Mouse (Mus musculus) R1 (cell line): ENCODE results near the gene Mpz.

Source experiments
- DNase-seq: peaks from one replicate; pipeline ENCODE4 v3.0.0-alpha.2; 2018; ENCODE audit warnings: low read depth, low spot score

Mpz gene

DNA sequence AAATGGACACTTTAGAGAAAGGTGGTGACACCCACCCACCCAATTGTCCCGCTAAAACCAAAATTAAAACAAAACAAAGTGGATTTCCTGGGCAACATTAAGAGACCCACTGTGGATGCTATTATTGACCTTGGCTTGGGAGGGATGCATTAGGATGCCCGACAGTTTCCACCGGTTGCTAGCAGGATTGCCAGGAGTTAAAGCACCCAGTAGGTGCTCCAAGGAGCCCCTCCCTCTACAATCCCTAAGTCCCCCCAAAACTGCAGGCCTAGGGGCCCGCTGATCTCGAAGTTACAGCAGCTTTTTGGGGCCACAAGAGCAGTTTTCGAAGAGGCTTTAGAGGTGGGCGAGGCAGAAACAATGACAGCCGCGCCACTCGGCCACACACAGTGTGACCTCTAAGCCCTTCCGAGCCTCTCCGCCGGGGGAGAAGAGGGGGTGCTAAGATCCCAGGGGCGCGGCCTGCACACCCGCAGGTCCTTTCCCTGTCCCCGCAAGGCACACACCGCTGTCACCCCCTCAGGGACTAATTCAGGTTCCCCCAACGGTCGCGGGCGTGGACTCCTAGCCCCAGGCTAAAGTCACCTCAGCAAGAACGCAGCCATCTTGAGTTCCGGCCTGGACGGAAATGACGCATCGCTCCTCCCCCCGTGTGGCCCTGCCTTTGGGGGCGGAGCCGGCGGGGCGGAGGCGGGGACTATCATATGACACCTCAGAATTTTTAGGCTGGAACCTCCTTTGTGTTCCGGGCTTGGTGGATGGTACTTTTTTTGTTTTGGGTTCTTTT is at the start of gene Mpz, which contains the start of gene Sdhc:
Mpz (plus strand) TSS at position 738 of the 787 bp plus-strand sequence.
Sdhc (minus strand) TSS at position 630 of the 787 bp plus-strand sequence.
- DNase-seq: peak; percentile 95

DNA sequence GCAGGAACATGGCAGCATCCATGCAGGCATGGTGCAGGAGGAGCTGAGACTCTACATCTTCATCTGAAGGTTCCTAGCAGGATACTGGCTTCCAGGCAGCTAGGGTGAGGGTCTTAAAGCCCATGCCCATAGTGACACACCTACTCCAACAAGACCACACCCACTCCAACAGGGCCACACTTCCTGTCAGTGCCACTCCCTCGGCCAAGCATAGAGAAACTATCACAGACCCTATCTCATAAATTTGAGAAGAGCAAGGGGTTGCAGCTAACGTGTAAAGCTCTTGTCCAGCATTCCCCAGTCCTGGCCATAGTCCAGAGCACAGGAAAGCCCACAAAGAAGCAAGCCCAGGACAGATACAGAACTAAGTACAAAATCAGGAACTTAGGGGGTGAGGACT is 49.5 kb upstream of the Mpz start:
- DNase-seq: no peak

DNA sequence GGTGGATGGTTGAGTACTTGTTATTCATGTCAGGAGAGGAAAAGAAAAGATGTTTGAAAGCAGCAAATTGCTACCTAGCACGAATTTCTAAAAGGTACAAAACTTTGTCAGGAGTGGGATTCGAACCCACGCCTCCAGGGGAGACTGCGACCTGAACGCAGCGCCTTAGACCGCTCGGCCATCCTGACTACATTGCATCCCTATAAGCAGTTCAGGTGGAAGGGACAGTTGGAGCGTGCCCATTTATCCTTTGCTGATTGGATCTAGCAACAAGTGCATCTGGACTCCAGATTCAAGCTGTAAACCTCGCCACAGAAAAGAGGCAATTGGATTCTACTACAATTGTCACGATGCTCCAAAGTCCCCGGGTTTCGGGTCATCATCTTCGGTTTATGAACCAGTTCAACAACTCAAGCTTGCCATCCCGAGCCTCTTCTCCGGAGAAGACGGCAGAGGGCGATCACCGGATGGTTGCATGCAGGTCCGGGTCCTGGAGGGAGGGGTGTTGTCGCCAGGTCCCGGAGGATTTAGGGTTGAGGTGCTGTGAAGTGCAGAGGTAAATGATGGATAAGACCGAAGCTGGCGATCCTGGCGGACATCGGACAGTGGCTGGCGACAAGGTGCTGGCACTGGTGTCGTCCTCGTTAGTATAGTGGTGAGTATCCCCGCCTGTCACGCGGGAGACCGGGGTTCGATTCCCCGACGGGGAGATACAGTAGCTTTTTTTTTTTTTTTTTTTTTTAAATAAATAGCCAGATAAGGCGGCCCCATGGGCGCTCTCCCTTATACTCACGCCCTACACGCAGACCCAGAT is 48.6 kb upstream of the Mpz start:
- DNase-seq: peak; percentile 82

DNA sequence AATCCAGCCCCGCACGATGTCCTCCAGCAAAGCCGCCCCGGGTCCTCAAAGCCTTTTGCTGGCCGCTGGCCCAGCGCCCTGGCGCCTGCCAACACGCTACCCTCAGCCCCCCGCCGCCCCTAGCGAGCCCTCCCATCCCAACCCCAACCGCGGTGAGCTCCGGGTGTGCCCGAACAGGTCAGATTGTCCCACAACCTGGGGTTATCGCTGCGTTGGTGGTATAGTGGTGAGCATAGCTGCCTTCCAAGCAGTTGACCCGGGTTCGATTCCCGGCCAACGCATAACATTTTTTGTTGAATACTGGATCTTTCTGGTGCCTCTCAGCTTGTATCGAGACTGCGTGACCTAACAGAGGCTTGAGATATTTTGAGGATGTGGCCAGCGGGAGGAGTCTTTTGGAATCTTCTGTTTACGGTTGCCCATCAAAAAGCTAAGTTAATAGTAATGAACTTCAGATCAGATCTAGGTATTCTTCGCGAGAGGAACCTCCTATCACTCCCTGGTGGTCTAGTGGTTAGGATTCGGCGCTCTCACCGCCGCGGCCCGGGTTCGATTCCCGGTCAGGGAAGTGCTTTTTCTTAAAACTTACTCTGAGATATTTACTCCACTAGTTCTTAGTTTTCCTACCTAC is 47.8 kb upstream of the Mpz start:
- peak; percentile 94 for DNase-seq

DNA sequence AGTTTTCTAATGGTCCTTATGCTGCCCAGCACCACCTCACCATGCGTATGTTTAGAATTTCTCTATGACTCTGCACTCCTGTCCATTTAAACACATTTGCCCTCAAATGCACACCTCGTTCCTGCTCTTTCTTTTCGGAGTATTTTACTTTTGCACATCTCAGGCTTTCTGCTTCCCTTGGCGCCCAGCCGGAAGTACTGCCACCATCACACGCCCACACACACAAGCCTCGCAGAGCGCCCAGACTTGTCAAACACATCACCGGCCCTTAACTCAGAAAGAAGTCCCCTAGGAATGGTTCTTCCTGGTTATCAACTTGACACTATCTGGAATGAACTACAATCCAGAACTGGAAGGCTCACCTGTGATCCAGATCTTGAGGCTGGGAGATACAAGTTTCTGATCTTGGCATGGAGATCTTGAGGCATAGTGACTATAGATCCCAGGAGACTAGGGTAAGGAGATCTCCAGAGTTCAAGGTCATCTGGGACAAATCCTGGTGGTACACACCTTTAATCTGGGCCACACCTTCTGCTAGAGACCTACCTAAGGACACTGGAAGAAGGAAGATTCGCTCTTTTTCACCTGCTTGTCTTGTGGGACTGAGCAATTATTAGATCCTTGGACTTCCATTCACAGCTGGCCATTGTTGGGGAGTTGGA is 47.2 kb upstream of the Mpz start:
- peak; percentile 83 for DNase-seq

DNA sequence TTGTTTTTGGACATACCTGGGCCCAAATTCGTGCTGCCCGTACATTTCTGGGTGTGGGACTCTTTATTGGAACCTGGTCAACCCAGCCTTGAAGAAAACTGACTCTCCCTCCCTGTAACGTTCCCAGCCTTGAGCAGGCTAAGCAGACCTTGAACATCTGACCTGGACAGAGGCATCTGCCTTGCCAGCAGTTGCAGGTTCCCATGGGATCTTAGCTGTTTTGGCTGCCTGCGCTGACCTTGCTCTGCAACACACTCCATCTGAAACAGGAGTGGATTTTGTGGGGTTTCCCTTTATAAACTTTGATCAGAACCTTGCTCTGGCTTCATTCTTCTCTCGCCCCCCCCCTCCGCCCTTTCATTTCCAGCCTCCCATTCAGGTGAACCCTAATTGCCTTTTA is 45.3 kb upstream of the Mpz start:
- DNase-seq: no peak

DNA sequence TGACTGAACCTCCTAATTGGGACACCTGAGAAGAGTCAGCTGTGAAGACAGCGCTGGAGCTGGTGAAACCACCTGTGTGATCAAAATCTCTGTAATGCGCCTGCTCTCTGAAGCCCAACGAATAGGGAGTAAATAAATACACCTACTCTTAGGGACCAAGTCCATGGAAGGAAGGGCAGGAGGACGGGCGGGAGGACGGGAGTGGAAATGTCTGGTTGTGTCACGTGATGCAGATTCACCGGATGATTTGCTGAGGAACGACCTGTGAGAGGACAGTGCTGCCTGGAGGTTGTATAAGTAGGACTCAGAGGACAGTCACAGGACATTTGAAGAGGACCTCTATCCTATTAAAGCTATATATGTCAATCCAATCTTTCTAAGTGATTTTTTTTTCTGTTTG is 40.9 kb upstream of the Mpz start:
- DNase-seq: no peak

DNA sequence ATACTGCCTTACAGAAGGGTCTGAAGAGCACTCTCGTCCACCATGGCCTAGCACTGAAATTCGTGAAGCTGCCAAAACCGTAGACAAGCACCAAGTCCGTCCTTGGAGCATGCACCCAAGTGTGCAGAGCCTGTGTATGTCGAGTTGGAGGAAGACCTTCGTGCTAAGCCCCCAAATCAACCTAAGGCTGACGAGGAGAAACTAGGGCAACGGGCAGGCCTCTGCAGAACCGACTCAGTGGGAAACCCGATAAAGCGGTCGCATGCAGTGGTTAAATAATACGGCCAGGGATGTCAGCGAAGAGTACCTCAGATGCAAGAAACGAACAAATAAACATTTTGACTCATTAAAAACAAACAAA is 39.9 kb upstream of the Mpz start:
- DNase-seq: no peak

DNA sequence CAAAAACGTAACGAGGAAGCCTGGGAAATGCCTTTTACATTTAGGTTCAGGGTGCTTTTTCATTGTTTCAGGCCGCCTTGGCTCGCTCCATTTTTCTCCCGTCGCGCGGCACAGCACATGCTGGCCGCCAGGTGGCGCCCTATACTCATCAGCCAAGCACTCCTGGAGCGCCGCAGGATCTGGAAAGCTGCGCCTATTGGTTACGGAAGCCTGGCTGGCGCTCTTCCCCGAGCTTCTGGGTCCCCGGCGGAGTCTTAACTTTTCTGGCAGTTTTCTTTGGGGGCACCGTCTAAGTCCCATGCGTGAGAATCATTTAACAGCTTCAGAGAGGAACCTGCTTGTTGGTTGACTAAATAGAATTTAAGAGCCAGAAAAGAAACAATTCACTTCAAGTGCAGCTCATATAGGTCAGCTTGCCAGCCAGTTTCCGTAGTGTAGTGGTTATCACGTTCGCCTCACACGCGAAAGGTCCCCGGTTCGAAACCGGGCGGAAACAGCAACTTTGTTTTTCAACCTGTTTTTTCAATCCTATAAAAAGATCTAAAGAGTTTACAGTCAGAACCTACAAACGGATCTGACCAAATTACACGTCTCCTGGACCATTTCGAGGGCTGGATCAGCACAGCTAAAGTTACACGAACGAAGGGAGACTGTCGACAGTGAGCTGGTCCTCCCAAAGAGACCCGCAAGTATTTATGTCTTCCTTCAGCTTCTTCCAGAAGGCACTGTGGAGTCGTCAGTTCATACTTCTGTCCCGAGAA is 39.3 kb upstream of the Mpz start:
- peak; percentile 95 for DNase-seq

DNA sequence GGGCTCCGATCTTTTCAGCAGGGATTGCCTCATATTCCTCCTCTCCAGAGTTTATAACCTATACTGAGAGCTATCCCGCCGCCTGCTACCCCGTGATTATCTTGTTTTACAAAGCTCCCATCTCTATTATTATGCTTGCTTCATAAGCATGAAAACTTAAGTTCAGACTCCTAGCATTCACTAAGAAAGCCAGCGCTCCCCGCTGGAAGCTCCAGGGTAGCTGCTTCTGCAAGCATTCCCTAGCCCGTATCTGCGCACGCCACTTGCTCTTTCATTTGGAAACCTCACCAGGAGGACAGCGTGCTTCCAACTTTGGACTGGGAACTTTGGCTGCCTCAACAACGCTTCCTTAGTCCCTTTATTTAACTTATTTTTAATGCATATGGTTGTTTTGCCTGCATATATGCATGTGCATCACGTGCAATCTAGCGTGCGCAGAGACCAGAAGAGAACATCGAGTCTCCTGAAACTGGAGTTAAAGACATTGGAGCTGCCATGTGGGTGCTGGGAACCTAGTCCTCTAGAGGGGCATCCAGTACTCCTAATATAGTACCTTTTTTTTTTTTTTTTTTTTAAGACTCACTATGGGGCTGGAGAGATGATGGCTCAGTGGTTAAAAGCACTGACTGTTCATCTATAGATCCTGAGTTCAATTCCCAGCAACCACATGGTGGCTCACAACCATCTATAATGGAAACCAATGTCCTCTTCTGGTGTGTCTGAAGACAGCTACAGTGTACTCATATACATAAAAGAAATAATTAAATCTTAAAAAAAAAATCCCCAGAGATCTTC is 38.5 kb upstream of the Mpz start:
- peak; percentile 67 for DNase-seq

DNA sequence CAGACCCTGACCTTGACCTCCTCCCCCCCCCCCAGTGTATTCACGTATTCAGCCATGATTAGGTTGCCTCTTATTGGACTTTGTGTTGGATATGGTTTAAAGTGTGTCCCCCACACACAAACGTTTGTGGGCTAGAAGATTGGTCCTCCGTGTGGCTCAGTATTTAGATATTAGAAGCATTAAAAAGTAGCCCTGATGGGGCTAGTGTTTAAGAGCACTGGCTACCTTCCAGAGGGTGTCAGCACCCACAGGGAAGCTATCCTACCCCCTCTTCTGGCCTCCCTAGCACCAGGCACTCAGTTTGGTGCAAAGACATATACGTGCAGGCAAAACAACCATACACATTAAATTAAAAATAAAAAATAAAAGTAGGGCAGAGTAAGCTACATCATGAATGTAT is 37.5 kb upstream of the Mpz start:
- no peak for DNase-seq

DNA sequence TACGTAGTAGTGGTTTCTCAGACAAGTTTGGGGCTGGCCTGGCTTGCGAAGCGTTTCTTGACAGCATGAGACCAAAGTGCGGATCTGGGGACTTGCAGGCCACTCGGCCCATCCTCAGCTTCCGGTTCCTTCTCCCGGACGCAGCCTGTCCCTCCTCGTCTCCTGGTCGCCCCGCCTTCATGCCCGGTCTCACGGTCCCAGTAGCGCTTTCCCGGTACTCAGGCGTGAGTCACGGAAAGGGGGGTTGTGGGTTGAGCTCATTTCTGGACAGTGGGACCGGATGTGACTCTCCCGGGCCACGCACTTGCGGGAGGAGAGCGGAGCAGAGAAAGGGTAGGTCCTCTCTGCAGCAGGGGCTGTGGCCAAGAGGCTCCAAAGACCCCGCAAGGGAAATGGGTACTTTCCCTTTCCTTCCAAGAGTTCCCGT is 36.6 kb upstream of the Mpz start, which contains the start of gene Cfap126:
Cfap126 (plus strand) TSS at position 46 of the 427 bp plus-strand sequence.
- DNase-seq: peak; percentile 57

DNA sequence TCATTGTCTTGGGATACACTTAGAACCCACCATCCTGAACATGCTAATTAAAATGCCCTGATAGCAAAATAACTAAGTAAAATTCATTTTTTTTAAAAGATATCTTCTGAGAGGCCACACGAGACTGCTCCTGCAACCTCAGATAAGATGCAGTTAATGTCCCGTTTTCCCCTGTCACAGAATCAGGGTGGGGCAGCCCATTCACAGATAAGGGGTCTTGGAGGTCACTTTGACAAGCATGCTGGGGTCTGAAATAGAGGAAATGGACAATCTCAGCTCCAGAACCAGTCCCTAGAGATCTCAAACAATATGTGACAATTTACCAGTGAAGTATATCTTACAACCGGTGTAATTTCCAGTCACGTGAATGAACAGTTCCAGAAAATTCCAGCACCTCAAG is 34.2 kb upstream of the Mpz start:
- DNase-seq: no peak

DNA sequence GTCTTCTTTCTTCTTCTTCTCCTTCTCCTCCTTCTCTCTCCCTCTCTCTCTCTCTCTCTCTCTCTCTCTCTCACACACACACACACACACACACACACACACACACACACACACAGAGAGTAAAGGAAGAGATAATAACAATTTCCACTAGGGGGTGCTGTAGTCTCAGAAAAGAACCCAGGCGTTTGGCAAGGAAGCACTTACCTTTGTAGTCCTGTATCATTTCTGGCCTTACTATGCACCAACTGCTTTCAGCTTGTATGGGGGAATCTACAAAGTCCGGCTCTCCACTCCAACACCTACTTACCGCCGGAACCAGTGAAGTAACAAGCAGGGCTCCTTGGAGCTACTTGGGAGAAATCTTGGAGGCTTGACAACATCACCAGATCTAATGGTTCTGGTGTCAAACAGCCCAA is 32.2 kb upstream of the Mpz start:
- DNase-seq: peak; percentile 89

DNA sequence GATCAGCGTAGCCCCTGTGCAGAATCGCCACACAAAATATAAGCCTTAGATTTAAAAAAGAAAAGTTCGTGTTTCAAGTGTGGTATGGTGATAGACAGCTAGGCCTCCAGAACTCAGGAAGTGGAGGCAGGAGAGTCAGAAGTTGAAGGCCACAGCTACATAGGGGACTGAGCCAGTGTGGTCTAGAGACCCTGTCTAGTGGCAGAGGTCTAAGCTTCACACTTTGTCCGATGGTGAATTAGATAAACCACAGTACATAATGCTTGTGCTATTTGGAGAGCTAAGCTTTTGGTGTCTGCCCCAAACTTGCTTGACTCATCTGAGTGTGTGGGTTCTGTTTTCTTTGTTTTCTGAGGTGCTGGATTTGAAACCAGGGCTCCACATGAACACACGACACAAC is 31.5 kb upstream of the Mpz start:
- no peak for DNase-seq

DNA sequence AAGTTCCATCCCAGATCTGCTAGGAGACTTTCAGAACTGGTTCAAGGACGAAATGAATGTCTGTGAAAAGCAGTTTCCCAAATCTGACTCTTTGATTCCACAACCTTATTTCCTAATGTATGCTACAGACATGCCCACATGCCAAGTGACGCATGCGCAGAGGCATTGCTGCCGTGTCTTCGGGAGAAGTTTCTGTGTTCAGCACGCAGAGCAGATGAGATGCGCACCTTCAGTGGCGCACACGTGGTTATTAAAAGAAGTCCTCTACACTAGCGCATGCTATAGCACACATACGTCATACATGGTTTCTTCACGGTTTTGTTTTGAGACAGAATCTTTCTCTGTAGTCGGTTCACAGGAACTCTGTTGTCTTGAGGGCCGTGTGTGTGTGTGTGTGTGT is 31.1 kb upstream of the Mpz start:
- DNase-seq: no peak

DNA sequence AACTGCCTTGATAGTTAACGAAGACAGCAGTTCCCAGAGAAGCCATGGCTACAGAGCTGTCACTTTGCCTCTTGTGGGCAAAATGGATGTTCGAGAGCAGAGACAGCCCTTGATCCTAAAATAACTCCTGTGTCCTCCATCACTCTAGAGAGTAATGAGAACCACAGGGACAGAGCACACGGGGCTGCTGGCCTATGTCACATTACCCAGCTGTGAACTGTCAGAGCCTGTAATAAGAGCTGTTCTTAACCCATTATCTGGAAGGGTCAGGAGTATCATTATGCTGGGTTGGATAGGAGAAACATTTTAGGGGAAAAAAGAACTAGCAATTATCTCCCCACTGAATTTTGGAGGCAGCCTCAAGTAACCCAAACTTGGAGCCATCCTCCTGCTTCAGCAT is 29.6 kb upstream of the Mpz start:
- DNase-seq: no peak

DNA sequence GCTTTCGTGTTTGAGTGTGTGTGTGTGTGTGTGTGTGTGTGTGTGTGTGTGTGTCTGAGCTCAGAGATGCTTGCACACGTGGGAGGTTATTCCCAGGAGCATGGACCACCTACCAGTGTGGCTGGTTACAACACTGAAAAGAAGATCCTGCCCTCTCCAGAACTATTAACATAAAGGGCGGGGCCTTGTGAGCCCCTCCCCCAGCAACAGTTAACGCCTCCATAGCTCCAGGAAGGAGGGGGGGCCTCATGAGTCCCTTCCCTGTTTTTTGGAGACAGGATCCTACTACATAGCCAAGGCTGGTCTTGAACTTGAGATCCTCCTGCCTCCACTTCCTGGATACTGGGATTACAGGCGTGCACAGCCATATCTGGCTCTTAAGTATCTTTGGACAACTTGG is 28.7 kb upstream of the Mpz start:
- DNase-seq: peak; percentile 84

DNA sequence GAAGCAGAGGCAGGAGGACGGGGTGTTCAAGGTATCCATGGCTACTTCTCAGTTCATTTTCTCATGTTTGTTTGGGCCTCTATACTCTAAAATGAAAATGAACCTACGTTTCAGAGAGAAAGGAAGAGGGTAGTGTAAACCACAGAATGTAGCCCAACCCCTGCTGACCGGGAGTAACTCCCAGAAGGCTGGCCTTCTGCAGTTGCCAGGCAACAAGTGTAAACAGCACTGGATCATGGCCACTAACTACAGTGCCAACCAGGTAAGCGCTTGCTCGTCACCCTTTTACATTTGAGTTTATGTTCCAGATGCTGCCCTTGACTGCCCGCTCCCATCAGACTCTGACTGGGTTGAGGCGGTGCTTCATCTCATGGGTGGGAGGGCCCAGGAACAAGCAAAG is 27.6 kb upstream of the Mpz start:
- peak; percentile 44 for DNase-seq

DNA sequence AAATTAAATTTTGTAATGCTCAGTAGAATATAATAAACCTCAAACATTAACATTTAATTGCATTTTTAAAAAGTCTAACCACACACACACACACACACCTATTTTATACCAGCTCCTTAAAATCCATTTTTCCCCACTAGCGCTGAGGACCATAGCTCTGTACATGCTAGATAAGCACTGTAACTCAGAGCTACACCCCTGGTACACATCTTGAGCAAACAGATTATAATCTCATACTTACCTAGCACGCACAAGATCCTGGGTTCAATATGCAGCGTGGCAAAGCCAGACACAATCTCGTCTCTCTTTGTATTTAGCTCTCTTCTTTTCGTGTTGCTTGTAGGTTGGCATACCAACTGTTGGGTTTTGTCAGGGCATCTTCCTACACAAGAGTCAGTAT is 26.1 kb upstream of the Mpz start:
- no peak for DNase-seq
